Mouse (Mus musculus) heart, postnatal 4 days (tissue): ENCODE measurements around the gene Zwilch. TPM values are rescaled to one million over a fixed set of nuclear protein-coding genes. Genes with fewer than 3 reads are reported as not detected.
"Not testable (repeated sequence)": the region's sequence is repeated elsewhere in the genome, so short reads cannot be mapped to it uniquely, and the experiment has no call there.

Experiments used
- DNase-seq: peaks from one replicate; pipeline ENCODE4 v3.0.0; 2021
- total RNA-seq, 2 experiments: library from RNA; stranded (reverse); gene quantifications; 2 replicates each; pipeline ENCODE4 v1.2.3; 2021

Zwilch gene
- total RNA-seq, 2 experiments from 2014 or later: 17.2 to 18.2 TPM

- peak; percentile 92 for DNase-seq
Observed at GRCm38 (mm10) chr9:64178974-64179646, 6.2 kb upstream of the Zwilch start, which contains the start of gene Snapc5. TSS of gene Snapc5 (plus strand) at chr9:64179274.

GRCm38 (mm10) chr9:64178610-64178973 is 5.7 kb upstream of the Zwilch start:
- no peak for DNase-seq

GRCm38 (mm10) chr9:64175378-64175777 is 2.5 kb upstream of the Zwilch start:
- DNase-seq: no peak

GRCm38 (mm10) chr9:64174766-64175165 is 1.9 kb upstream of the Zwilch start:
- DNase-seq: no peak

GRCm38 (mm10) chr9:64174341-64174740 is 1.4 kb upstream of the Zwilch start:
- no peak for DNase-seq

- DNase-seq: no peak
Observed at GRCm38 (mm10) chr9:64173666-64174220, 839 bp upstream of the Zwilch start.

- DNase-seq: no peak
Observed at GRCm38 (mm10) chr9:64172145-64172815, 624 bp downstream of the Zwilch start.

GRCm38 (mm10) chr9:64169967-64170366 is 2.9 kb downstream of the Zwilch start:
- not testable (repeated sequence) for DNase-seq

- no peak for DNase-seq
Observed at GRCm38 (mm10) chr9:64160471-64160870, 12.4 kb downstream of the Zwilch start.

GRCm38 (mm10) chr9:64156641-64157040 is 16.3 kb downstream of the Zwilch start:
- DNase-seq: no peak

GRCm38 (mm10) chr9:64139879-64140278 is 33.0 kb downstream of the Zwilch start:
- no peak for DNase-seq

GRCm38 (mm10) chr9:64138896-64139295 is 34.0 kb downstream of the Zwilch start:
- peak; percentile 68 for DNase-seq

GRCm38 (mm10) chr9:64131623-64132022 is 41.3 kb downstream of the Zwilch start:
- no peak for DNase-seq

GRCm38 (mm10) chr9:64126121-64126520 is 46.8 kb downstream of the Zwilch start:
- DNase-seq: no peak

GRCm38 (mm10) chr9:64125307-64125706 is 47.6 kb downstream of the Zwilch start:
- DNase-seq: no peak

- not testable (repeated sequence) for DNase-seq
Observed at GRCm38 (mm10) chr9:64124846-64125245, 48.1 kb downstream of the Zwilch start.

GRCm38 (mm10) chr9:64122601-64123000 is 50.3 kb downstream of the Zwilch start:
- no peak for DNase-seq

GRCm38 (mm10) chr9:64120584-64121277 is 52.2 kb downstream of the Zwilch start:
- peak; percentile 37 for DNase-seq

- peak; percentile 74 for DNase-seq
Observed at GRCm38 (mm10) chr9:64119898-64120297, 53.0 kb downstream of the Zwilch start.

GRCm38 (mm10) chr9:64116876-64117275 is 56.0 kb downstream of the Zwilch start, which contains the start of gene Lctl:
TSS of gene Lctl (plus strand) at chr9:64117147.
- peak; percentile 70 for DNase-seq

GRCm38 (mm10) chr9:64115756-64116155 is 57.1 kb downstream of the Zwilch start:
- no peak for DNase-seq

GRCm38 (mm10) chr9:64114646-64115045 is 58.3 kb downstream of the Zwilch start:
- DNase-seq: peak; percentile 67

- no peak for DNase-seq
Observed at GRCm38 (mm10) chr9:64110502-64110901, 62.4 kb downstream of the Zwilch start.
